Mouse (Mus musculus) olfactory bulb, adult 2 months (tissue): ENCODE results near the gene Inpp5d.

ENCODE experiments used
- CTCF ChIP-seq: fragments of 200-500 bp; IDR thresholded peaks from 2 replicates; pipeline ENCODE4 v1.5.1; 2012; ENCODE audit warnings: low read depth, mild to moderate bottlenecking, low read length, moderate library complexity; ENCODE audit not compliant: insufficient read depth
- POLR2A ChIP-seq: fragments of 200-500 bp; IDR thresholded peaks from 2 replicates; pipeline ENCODE4 v1.6.1; 2012; ENCODE audit warnings: mild to moderate bottlenecking, low read depth, low read length, moderate library complexity; ENCODE audit not compliant: insufficient read depth

DNA sequence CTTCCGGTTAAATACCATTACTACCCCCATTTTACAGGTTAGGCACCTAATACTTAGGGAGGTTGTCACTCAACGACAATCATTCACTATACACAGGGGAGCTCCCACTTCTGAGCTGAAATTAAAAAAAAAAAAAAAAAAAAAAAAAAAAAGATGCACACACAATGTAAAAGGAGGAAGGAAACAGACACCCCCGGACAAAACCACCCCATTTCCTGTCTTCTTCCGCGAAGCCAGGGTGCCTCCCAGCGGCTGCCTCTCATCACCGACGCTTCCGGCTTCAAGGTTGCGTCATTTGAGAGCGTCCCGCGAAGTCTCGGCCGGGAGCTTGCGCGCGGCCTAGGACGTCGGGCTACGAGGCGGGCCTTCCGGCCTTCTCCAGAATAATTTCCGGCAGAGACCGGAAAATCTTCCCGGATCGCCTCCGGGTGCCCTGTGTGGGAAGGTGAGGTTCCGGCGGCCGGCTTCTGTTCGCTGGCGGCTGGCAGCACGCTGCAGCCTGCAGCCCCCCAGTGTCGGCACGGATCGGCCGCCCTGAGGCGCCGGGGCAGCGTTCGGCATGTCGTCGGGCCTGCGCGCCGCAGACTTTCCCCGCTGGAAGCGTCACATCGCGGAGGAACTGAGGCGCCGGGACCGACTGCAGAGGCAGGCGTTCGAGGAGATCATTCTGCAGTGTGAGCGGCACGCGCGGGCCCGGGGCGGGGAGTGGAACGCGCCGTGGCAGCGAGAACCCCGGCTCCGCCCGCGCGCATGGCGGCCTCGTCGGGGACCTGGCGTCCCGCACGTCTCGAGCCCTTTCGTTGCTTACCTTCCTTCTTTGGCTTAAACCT, 135.7 kb downstream of the Inpp5d start, which contains the start of gene Atg16l1:
- TF ChIP-seq CTCF (peak; percentile 44), POLR2A (peak; percentile 53; the same call in 1 of the 2 replicates)
